Mouse (Mus musculus): ENCODE data around the gene Mapk7.

- no peak for TF ChIP-seq POLR2A (IDR thresholded peaks at IDR 0.05; ENCODE audit: low read depth, low read length)
- no peak for TF ChIP-seq CTCF (conservative IDR thresholded peaks at IDR 0.05 in 1 of 2, IDR thresholded peaks at IDR 0.05 in 1 of 2; ENCODE audit: low read depth in 2 of 2, low read length in 2 of 2)
- no peak for TF ChIP-seq ETS1 (conservative IDR thresholded peaks at IDR 0.05; ENCODE audit: low read depth, low read length)
- TF ChIP-seq MAFK (IDR thresholded peaks at IDR 0.05; ENCODE audit: insufficient replicate concordance, low read length), result no peak
- no peak for TF ChIP-seq SMC3 (IDR thresholded peaks at IDR 0.05; ENCODE audit: low read depth, low read length)
- TF ChIP-seq SIN3A (IDR thresholded peaks at IDR 0.05; ENCODE audit: low read length), result no peak
- TF ChIP-seq ZNF384 (IDR thresholded peaks at IDR 0.05; ENCODE audit: low read depth, low read length), result no peak
- TF ChIP-seq RCOR1 (conservative IDR thresholded peaks at IDR 0.05; ENCODE audit: low read depth, low read length), result no peak
- TF ChIP-seq HCFC1 (IDR thresholded peaks at IDR 0.05; ENCODE audit: low read depth, low read length), result no peak
- TF ChIP-seq E2F4 (IDR thresholded peaks at IDR 0.05; ENCODE audit: insufficient replicate concordance, low read depth, low read length), result no peak
- no peak for TF ChIP-seq EP300 (IDR thresholded peaks at IDR 0.05; ENCODE audit: low read length)
- no peak for TF ChIP-seq ZC3H11A (IDR thresholded peaks at IDR 0.05; ENCODE audit: low read depth, low read length)
- no peak for TF ChIP-seq CHD1 (IDR thresholded peaks at IDR 0.05; ENCODE audit: low read depth, low read length)
- no peak for TF ChIP-seq POLR2AphosphoS2 (IDR thresholded peaks at IDR 0.05; ENCODE audit: low read depth, low read length)
Measured at GRCm38 (mm10) chr11:61536952-61537351, 42.7 kb upstream of the Mapk7 start.
